Mouse (Mus musculus) lung, embryonic 15.5 days (tissue): ENCODE results near the gene Zdhhc22. TPM values are rescaled to one million over a fixed set of nuclear protein-coding genes. Genes with fewer than 3 reads are reported as not detected.

ENCODE experiments used
- ATAC-seq: fragments of 200-750 bp; cut with Nextera tagmentation; 2 replicates; pipeline ENCODE4 v1.8.0; 2017; ENCODE audit warnings: moderate number of reproducible peaks, borderline replicate concordance; ENCODE audit not compliant: low FRiP score, low TSS enrichment; ENCODE audit errors: extremely low read depth
- H3K27ac ChIP-seq: fragments of 300-500 bp; sonication (generic); 2 replicates; pipeline ENCODE4 v1.5.1; 2015; ENCODE audit warnings: moderate library complexity, mild to moderate bottlenecking, inconsistent platforms
- H3K27me3 ChIP-seq: fragments of 300-500 bp; sonication (generic); 2 replicates; pipeline ENCODE4 v1.6.1; 2015; ENCODE audit warnings: inconsistent platforms
- H3K36me3 ChIP-seq: fragments of 300-500 bp; sonication (generic); 2 replicates; pipeline ENCODE4 v1.6.1; 2015; ENCODE audit warnings: inconsistent platforms
- H3K4me1 ChIP-seq: fragments of 300-500 bp; sonication (generic); 2 replicates; pipeline ENCODE4 v1.6.1; 2015; ENCODE audit warnings: inconsistent platforms
- H3K4me2 ChIP-seq: fragments of 300-500 bp; sonication (generic); 2 replicates; pipeline ENCODE4 v1.6.1; 2015; ENCODE audit warnings: inconsistent platforms, mild to moderate bottlenecking, moderate library complexity
- H3K4me3 ChIP-seq: fragments of 300-500 bp; sonication (generic); 2 replicates; pipeline ENCODE4 v1.5.1; 2015; ENCODE audit warnings: mild to moderate bottlenecking, inconsistent platforms
- H3K9ac ChIP-seq: fragments of 300-500 bp; sonication (generic); 2 replicates; pipeline ENCODE4 v1.6.1; 2015; ENCODE audit warnings: inconsistent platforms
- H3K9me3 ChIP-seq: fragments of 300-500 bp; sonication (generic); 2 replicates; pipeline ENCODE4 v1.6.1; 2016; ENCODE audit warnings: inconsistent platforms
- WGBS: fragments of 180-500 bp; shearing (Covaris S2); methylation state at CpG from one replicate; pipeline ENCODE4 v1.1.7; 2015; 5-methylcytosine and 5-hydroxymethylcytosine counted together
- polyA plus RNA-seq: library from polyadenylated mRNA; unstranded; fragments of >200 nt; fragmentation: Nextera tagmentation; extraction: Ambion mirVana; gene quantifications from 2 replicates; pipeline ENCODE4 v1.2.1, GENCODE M21; 2015

The Zdhhc22 gene
- polyA plus RNA-seq, 1 experiment from 2014 or later = 0.12 TPM

- no peak overlapping the region for H3K27ac ChIP-seq
- no peaks in the 10 kb centered on the region for H3K36me3 ChIP-seq
- H3K27me3 ChIP-seq = peaks cover 31% of the 10 kb centered on the region
- H3K4me2 ChIP-seq = no peak overlapping the region
- 31% methylated on average over 4 of the region's 4 CpGs for WGBS
- no peaks in the 10 kb centered on the region for H3K9me3 ChIP-seq
- no peak overlapping the region for H3K4me3 ChIP-seq
- H3K9ac ChIP-seq = no peak overlapping the region
- no peak for ATAC-seq
- H3K4me1 ChIP-seq = peaks cover 8% of the 10 kb centered on the region
Observed at GRCm38 (mm10) chr12:86994166-86994565, 3.9 kb upstream of the Zdhhc22 start.

GRCm38 (mm10) chr12:86990755-86991110 lies 503 bp upstream of the Zdhhc22 start:
- 48% methylated on average over 2 of the region's 2 CpGs for WGBS
- Histone ChIP-seq H3K9ac (no peak overlapping the region), H3K4me1 (peaks cover 8% of the 10 kb centered on the region), H3K36me3 (no peaks in the 10 kb centered on the region), H3K9me3 (no peaks in the 10 kb centered on the region), H3K4me2 (no peak overlapping the region), H3K27me3 (peaks cover 60% of the 10 kb centered on the region), H3K27ac (no peak overlapping the region), H3K4me3 (no peak overlapping the region)
- ATAC-seq = no peak

GRCm38 (mm10) chr12:86989378-86989777 lies 852 bp downstream of the Zdhhc22 start:
- Histone ChIP-seq H3K4me2 (no peak overlapping the region), H3K9me3 (no peaks in the 10 kb centered on the region)
- WGBS = 7% methylated on average over 15 of the region's 15 CpGs

GRCm38 (mm10) chr12:86988227-86988626 lies 2.0 kb downstream of the Zdhhc22 start:
- Histone ChIP-seq H3K9me3 (no peaks in the 10 kb centered on the region), H3K4me2 (no peak overlapping the region), H3K36me3 (no peaks in the 10 kb centered on the region), H3K27me3 (peaks cover 77% of the 10 kb centered on the region), H3K4me1 (peaks cover 8% of the 10 kb centered on the region), H3K27ac (no peak overlapping the region), H3K9ac (no peak overlapping the region), H3K4me3 (no peak overlapping the region)
- ATAC-seq = no peak
- WGBS = 42% methylated on average over 16 of the region's 16 CpGs

More at GRCm38 (mm10) chr12:86989378-86989777, 852 bp downstream of the Zdhhc22 start:
- Histone ChIP-seq H3K9ac (no peak overlapping the region), H3K36me3 (no peaks in the 10 kb centered on the region), H3K27ac (no peak overlapping the region), H3K4me3 (no peak overlapping the region), H3K27me3 (peaks cover 65% of the 10 kb centered on the region), H3K4me1 (peaks cover 8% of the 10 kb centered on the region)
- no peak for ATAC-seq

GRCm38 (mm10) chr12:86986562-86986961 lies 3.7 kb downstream of the Zdhhc22 start:
- ATAC-seq = no peak
- H3K9me3 ChIP-seq = no peaks in the 10 kb centered on the region
- H3K4me1 ChIP-seq = peaks cover 8% of the 10 kb centered on the region
- H3K27me3 ChIP-seq = peaks cover 84% of the 10 kb centered on the region
- no peak overlapping the region for H3K4me3 ChIP-seq
- 63% methylated on average over 4 of the region's 4 CpGs for WGBS
- H3K27ac ChIP-seq = no peak overlapping the region
- no peak overlapping the region for H3K9ac ChIP-seq
- H3K4me2 ChIP-seq = no peak overlapping the region
- H3K36me3 ChIP-seq = no peaks in the 10 kb centered on the region

- ATAC-seq = no peak
- Histone ChIP-seq H3K4me3 (no peak overlapping the region), H3K36me3 (no peaks in the 10 kb centered on the region), H3K9ac (no peak overlapping the region), H3K27ac (no peak overlapping the region), H3K27me3 (peaks cover 72% of the 10 kb centered on the region), H3K4me1 (no peaks in the 10 kb centered on the region), H3K9me3 (no peaks in the 10 kb centered on the region), H3K4me2 (no peak overlapping the region)
- 5% methylated on average over 6 of the region's 6 CpGs for WGBS
Observed at GRCm38 (mm10) chr12:86984194-86984555, 6.1 kb downstream of the Zdhhc22 start.

- no peaks in the 10 kb centered on the region for H3K36me3 ChIP-seq
- H3K9ac ChIP-seq = no peak overlapping the region
- H3K27me3 ChIP-seq = peaks cover 72% of the 10 kb centered on the region
- no peaks in the 10 kb centered on the region for H3K4me1 ChIP-seq
- 1% methylated on average over 28 of the region's 28 CpGs for WGBS
- H3K9me3 ChIP-seq = no peaks in the 10 kb centered on the region
- H3K4me2 ChIP-seq = no peak overlapping the region
- no peak overlapping the region for H3K4me3 ChIP-seq
- no peak overlapping the region for H3K27ac ChIP-seq
- peak; percentile 29; the same call in 1 of the 2 replicates for ATAC-seq
Observed at GRCm38 (mm10) chr12:86983470-86984193, 6.6 kb downstream of the Zdhhc22 start.

- Histone ChIP-seq H3K9ac (no peak overlapping the region), H3K4me1 (peaks cover 10% of the 10 kb centered on the region), H3K36me3 (no peaks in the 10 kb centered on the region), H3K4me3 (no peak overlapping the region), H3K27me3 (peaks cover 58% of the 10 kb centered on the region), H3K27ac (no peak overlapping the region), H3K4me2 (no peak overlapping the region), H3K9me3 (no peaks in the 10 kb centered on the region)
- WGBS = 26% methylated on average over 9 of the region's 9 CpGs
- no peak for ATAC-seq
Observed at GRCm38 (mm10) chr12:86981180-86981579, 9.1 kb downstream of the Zdhhc22 start.

- 8% methylated on average over 15 of the region's 15 CpGs for WGBS
- no peak for ATAC-seq
- Histone ChIP-seq H3K4me2 (no peak overlapping the region; the same call in 1 of the 2 replicates), H3K27me3 (peaks cover 34% of the 10 kb centered on the region), H3K9me3 (no peaks in the 10 kb centered on the region), H3K4me3 (no peak overlapping the region), H3K36me3 (no peaks in the 10 kb centered on the region), H3K27ac (no peak overlapping the region), H3K4me1 (peaks cover 36% of the 10 kb centered on the region), H3K9ac (no peak overlapping the region)
Observed at GRCm38 (mm10) chr12:86977833-86978232, 12.4 kb downstream of the Zdhhc22 start.

- no peaks in the 10 kb centered on the region for H3K36me3 ChIP-seq
- no peak overlapping the region for H3K27ac ChIP-seq
- H3K9me3 ChIP-seq = no peaks in the 10 kb centered on the region
- 44% methylated on average over 6 of the region's 6 CpGs for WGBS
- no peak overlapping the region for H3K4me2 ChIP-seq
- peaks cover 24% of the 10 kb centered on the region for H3K27me3 ChIP-seq
- H3K4me1 ChIP-seq = peaks cover 38% of the 10 kb centered on the region
- no peak overlapping the region for H3K9ac ChIP-seq
- H3K4me3 ChIP-seq = no peak overlapping the region
- ATAC-seq = no peak
Observed at GRCm38 (mm10) chr12:86976511-86977168, 13.6 kb downstream of the Zdhhc22 start.

GRCm38 (mm10) chr12:86975761-86976160 lies 14.5 kb downstream of the Zdhhc22 start:
- no peak overlapping the region for H3K4me3 ChIP-seq
- no peak for ATAC-seq
- no peaks in the 10 kb centered on the region for H3K36me3 ChIP-seq
- peaks cover 38% of the 10 kb centered on the region for H3K4me1 ChIP-seq
- 57% methylated on average over 10 of the region's 10 CpGs for WGBS
- peaks cover 16% of the 10 kb centered on the region for H3K27me3 ChIP-seq
- no peak overlapping the region for H3K27ac ChIP-seq
- no peak overlapping the region for H3K4me2 ChIP-seq
- H3K9ac ChIP-seq = no peak overlapping the region
- H3K9me3 ChIP-seq = no peaks in the 10 kb centered on the region
